Mouse (Mus musculus) testis, adult 2 months (tissue): ENCODE measurements around the gene Armcx3.

Source experiments
- CTCF ChIP-seq: fragments of 200-500 bp; IDR thresholded peaks from 2 replicates; pipeline ENCODE4 v1.5.1; 2012; ENCODE audit warnings: low read depth, mild to moderate bottlenecking, inconsistent platforms, low read length, moderate library complexity; ENCODE audit not compliant: control insufficient read depth, insufficient read depth, insufficient replicate concordance
- POLR2A ChIP-seq: fragments of 200-500 bp; IDR thresholded peaks from 2 replicates; pipeline ENCODE4 v1.6.1; 2012; ENCODE audit warnings: low read depth, mild to moderate bottlenecking, inconsistent platforms, low read length, moderate library complexity; ENCODE audit not compliant: control insufficient read depth

DNA sequence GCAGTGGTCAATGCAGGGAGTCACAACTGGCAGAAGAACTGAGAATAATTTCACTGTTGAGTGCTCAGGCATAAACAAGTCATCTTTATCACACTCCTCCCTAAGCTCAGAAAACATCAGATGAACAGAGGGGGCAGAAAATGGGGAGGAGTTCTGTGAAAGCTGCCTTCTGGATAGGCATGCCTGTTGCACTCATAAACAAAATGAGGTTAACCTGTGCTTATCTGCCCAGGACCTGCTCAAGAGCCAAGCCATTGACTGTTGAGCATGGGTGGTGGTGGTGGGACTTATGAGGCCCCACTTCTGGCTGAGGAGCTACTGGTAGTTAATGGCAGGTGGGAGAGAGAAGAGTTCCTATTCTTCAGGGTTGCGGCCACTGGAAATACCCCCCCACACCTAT, 18.6 kb upstream of the Armcx3 start:
- TF ChIP-seq CTCF (no peak), POLR2A (no peak)
